Mouse (Mus musculus): ENCODE results near the gene Unkl. TPM values are rescaled to one million over a fixed set of nuclear protein-coding genes. Genes with fewer than 3 reads are reported as not detected.

Gene Unkl
- total RNA-seq (2021), result 10 to 100 TPM; 20.8 to 21.6 TPM
- long read RNA-seq, experiment 1, partial matches to known transcripts, result 2 of 6 reads
- long read RNA-seq, experiment 1, other reads (novel, unspliced or antisense), result 4 of 6 reads
- long read RNA-seq, experiment 2, partial matches to known transcripts, result 4 of 9 reads
- long read RNA-seq, experiment 2, other reads (novel, unspliced or antisense), result 5 of 9 reads

GRCm38 (mm10) chr17:25188150-25189031 lies at the start of gene Unkl:
Unkl (plus strand) TSS chr17:25188397.
- DNase-seq (ENCODE audit: low spot score in 2 of 2), result peak; percentile 68 to 73

DNA sequence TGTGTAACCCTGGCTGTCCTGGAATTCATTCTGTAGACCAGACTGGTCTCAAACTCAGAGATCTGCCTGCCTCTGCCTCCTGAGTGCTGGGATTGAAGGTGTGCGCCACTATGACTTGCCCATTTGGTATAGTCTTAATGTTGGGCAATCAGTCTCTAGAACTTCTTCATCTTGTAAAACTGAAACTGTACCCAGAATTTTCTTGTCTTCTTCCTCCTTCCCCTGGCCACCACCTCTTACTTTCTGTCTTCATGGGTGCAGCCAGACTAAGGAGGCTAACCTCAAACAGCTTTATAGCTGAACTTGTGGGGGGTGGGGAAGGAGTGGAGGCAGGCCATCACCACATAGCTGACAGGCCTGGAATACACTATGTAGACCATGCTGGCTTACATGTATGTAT lies 49.4 kb upstream of the Unkl start:
- DNase-seq (ENCODE audit: low spot score in 2 of 2), result no peak

GRCm38 (mm10) chr17:25139960-25140359 lies 48.2 kb upstream of the Unkl start:
- DNase-seq (ENCODE audit: low spot score in 2 of 2), result no peak

- no peak for DNase-seq (ENCODE audit: low spot score in 2 of 2)
Measured at GRCm38 (mm10) chr17:25162161-25162560, 26.0 kb upstream of the Unkl start, which contains the start of gene Ccdc154. Ccdc154 (plus strand) TSS chr17:25162461.

- no peak for DNase-seq (ENCODE audit: low spot score in 2 of 2)
Measured at GRCm38 (mm10) chr17:25163387-25163786, 24.8 kb upstream of the Unkl start.

GRCm38 (mm10) chr17:25164770-25165169 lies 23.4 kb upstream of the Unkl start:
- no peak for DNase-seq (ENCODE audit: low spot score in 2 of 2)

DNA sequence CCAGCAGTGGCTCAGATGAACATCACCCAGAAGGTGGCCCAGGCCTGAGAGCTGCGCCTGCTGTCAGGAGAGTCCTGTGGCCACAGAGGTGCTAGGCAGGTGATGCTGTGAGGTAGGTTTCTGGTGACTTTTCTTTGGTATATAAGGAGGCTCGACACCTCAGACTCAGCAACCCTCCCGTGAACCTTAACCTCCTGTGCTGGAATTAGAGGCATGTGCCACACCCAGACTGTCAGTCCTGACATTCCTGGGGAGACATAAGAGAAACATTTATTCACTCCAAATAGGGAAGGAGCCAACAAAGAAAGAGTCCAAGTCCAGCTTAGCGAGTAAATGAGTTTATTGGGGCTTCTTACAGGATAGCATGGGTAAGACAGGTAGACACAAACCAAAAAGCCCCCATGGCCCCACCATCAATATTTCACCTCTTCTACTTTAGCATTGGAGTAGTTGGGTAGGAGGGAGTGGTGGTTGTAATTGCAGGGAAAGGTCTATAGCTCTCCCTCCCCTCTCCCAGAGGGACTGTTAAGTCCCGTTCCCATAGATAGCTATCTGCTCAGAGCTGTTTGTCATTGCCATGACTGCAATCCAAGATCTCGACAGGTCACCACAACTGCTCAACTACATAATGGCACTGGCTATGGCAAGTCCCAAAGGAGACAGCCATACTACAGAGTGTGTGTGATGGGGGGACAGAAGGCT lies 22.1 kb upstream of the Unkl start:
- DNase-seq (ENCODE audit: low spot score in 2 of 2), result no peak

- no peak for DNase-seq (ENCODE audit: low spot score in 2 of 2)
Measured at GRCm38 (mm10) chr17:25169706-25170105, 18.5 kb upstream of the Unkl start.

DNA sequence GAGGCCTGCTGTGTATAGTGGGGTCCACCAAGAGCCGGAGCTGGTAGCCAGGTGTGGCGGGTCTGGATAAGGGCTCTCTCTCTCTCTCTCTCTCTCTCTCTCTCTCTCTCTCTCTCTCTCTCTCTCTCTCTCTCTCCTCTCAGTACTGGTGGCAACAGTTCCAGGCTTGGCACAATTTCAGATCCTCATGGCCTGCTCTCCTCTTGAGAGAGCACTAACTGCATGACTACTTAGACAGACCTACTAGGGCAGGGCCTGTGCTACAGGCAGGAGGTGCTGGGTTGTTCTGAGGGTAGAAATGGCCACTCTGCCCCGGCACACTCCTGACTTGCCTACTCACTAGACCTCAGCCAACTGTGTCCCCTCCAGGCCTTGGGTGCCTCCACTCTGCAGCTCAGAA lies 15.6 kb upstream of the Unkl start:
- DNase-seq (ENCODE audit: low spot score in 2 of 2), result no peak

- no peak for DNase-seq (ENCODE audit: low spot score in 2 of 2)
Measured at GRCm38 (mm10) chr17:25175411-25175810, 12.8 kb upstream of the Unkl start, which contains the start of gene Gm38655. Gm38655 (minus strand) TSS chr17:25175471.

GRCm38 (mm10) chr17:25183232-25183631 lies 5.0 kb upstream of the Unkl start:
- no peak for DNase-seq (ENCODE audit: low spot score in 2 of 2)

GRCm38 (mm10) chr17:25184129-25184691 lies 4.0 kb upstream of the Unkl start, which contains the start of gene BC003965:
BC003965 (plus strand) TSS chr17:25184554.
- peak; percentile 95 for DNase-seq (ENCODE audit: low spot score in 2 of 2)

DNA sequence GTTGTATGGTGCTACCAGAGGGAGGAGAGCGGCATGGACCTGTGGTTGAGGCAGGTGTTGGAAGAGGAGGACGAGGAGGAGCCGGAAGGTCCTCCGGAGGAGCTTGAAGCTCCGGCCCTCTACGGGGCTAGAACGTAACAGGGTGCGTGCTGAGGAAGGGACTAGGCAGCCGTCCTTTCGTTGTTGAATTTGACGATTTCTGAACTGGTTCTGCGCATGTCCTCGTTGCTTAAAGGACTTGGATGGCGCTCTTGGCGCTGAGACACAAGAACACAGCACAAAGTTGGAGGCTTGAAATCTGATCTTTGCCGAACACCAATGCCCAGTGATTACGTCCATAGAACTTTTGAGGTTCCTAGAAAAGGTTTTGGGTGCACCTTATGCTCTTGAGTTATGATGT lies 3.2 kb upstream of the Unkl start:
- DNase-seq (ENCODE audit: low spot score in 2 of 2), result no peak

DNA sequence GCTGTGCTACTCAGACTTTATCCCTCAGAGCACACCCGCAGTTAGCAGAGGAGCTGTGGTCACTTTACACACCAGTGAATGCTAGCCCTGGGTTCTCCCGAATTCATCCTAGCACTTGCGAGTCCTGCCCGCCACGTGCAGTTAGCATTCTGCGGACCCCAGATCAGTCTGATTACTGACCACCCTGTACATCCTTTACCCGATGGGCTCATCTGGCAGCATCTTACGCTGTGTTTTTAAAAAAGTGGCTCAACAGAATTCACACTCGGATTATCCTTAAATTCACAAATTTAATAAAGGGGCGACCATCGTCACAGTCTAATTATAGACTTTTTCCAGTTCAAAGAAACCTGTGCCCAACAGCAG lies 430 bp upstream of the Unkl start:
- no peak for DNase-seq (ENCODE audit: low spot score in 2 of 2)

- no peak for DNase-seq (ENCODE audit: low spot score in 2 of 2)
Measured at GRCm38 (mm10) chr17:25189091-25189490, 894 bp downstream of the Unkl start.

GRCm38 (mm10) chr17:25202401-25202800 lies 14.2 kb downstream of the Unkl start:
- DNase-seq (ENCODE audit: low spot score in 2 of 2), result no peak

GRCm38 (mm10) chr17:25210006-25210405 lies 21.8 kb downstream of the Unkl start:
- no peak for DNase-seq (ENCODE audit: low spot score in 2 of 2)

DNA sequence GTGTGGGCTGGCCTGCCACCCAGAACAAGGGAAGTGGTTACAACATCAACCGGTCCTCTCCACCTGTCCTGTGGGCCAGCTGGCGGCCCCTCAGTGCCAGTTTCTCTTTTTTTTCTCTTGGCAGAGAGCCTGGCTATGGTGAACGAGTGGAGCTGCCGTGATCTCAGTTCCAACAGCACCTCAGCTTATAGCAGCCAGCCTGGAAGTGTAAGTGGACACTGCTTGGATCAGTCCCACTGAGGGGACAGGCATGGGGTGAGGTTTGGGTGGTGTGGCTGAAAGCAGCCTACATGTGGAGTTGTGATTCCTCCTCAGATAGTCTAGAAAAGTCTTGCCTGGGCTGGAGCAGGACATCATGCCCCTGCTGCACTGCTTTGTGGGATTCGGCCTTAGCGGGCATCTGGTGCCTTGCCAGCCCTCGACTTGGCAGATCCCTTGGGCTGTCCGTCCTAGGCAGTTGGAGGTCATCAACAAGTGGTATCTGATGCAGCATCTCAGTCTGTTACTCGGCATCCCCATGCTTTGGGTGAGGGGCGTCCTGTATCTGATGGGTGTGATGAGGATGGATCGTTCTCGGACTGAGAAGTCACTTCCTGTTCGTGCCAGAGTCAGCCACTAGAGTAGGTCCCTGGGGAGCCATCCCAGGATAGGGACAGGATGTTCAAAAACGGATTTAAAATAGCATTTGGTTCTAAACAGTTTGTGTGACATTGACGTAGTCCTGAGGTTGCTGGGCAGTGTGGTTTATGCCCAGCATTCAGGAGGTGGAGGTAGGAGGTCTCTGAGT lies 22.7 kb downstream of the Unkl start:
- no peak for DNase-seq (ENCODE audit: low spot score in 2 of 2)

- no peak for DNase-seq (ENCODE audit: low spot score in 2 of 2)
Measured at GRCm38 (mm10) chr17:25211705-25212104, 23.5 kb downstream of the Unkl start.

- no peak for DNase-seq (ENCODE audit: low spot score in 2 of 2)
Measured at GRCm38 (mm10) chr17:25215431-25215830, 27.2 kb downstream of the Unkl start.

- no peak for DNase-seq (ENCODE audit: low spot score in 2 of 2)
Measured at GRCm38 (mm10) chr17:25218967-25219366, 30.8 kb downstream of the Unkl start.
